Comparison of ENCODE assay signal across 9 mouse cellular contexts in the genomic region with DNA sequence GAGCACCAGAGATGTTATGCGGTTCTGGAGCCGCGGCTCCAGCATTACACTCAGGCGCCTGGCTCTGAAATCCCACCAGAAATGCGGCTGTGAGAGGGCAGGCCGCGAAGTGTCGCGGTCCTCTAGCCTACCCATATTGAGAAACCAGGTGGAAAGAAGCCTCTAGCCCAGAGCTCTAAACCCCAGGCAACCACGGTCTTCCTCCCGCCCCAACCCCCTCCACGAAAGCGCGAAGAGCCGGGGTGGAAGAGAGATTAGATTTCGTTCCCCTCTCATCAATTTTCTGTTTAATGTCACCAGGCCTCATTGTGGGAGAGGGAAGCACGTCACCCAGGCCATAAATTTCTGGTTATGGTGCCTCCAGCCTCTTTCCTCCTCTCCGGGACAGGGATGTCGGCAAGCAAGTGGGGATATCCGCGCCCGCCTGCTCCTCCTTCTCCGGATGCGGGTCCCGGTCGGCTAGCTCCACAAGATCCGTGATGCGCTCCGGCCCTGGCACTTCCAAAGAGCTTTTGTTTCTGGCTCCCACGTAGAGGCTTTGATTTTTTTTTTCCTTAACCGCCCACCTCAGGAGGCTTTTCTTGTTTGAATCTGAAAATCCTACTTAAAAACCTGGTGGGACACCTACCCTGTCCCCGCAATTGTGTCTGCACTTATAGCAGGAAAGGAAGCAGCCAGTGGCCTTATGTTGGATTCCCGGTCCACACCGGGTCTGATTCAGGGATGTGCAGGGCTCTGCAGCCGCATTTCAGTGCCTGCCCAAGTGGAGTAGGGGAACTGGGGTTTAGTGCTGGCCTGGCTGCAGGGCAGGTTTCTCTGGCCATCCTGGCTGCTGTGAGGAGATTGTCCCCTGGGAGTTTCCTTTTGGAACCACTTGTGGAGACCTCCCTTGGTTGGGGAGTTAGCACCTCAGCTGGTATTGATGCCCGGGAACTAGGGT. TPM values are rescaled to one million over a fixed set of nuclear protein-coding genes. Genes with fewer than 3 reads are reported as not detected.
DNase-seq lines count a peak whose midpoint lies in the region; ATAC-seq and TF ChIP-seq lines count a peak whose summit lies in the region.
"Had no signal": no experiment of that assay in that cellular context is flagged by ENCODE, and none has a peak within 500 bp of the region (broad histone marks: within the 10 kb centered on the region; RNA-seq: fewer than 3 reads in every experiment).

No protein-coding gene starts in this region.

- DNase-seq in lung, embryonic 14.5 days = peak; percentile 66
- DNase-seq in lung, postnatal 36 days = no peak
- peak; percentile 71 for DNase-seq in embryo, embryonic 10.5 days (ENCODE audit: low spot score)
- DNase-seq in hindbrain, embryonic 10.5 days (ENCODE audit: low spot score) = peak; percentile 62
- DNase-seq in limb, embryonic 14.5 days (ENCODE audit: low spot score) = no peak
- DNase-seq in layer of hippocampus, postnatal 10 days (ENCODE audit: low spot score in 2 of 2) = no peak
- DNase-seq in thymus, postnatal 10 days (ENCODE audit: low spot score in 2 of 2) = no peak

- H3K27ac ChIP-seq in lung, embryonic 14.5 days (ENCODE audit: low read depth) = peak overlapping the region; percentile 96
- H3K27ac ChIP-seq in hindbrain, embryonic 10.5 days = peak overlapping the region; percentile 100
- H3K27ac ChIP-seq in limb, embryonic 14.5 days (replicated peaks; ENCODE audit: low read depth, low read length) = 0 out of 2 replicates have a peak overlapping the region, but pooled peaks have one; percentile 49
- H3K27ac ChIP-seq in neural tube, embryonic 14.5 days (ENCODE audit: low read depth, low read length) = peak overlapping the region; percentile 78
- H3K27ac ChIP-seq: macrophage had no signal

- H3K4me2 ChIP-seq in lung, embryonic 14.5 days = peak overlapping the region; percentile 62
- peak overlapping the region; percentile 50 for H3K4me2 ChIP-seq in limb, embryonic 14.5 days (replicated peaks; ENCODE audit: low read depth, low read length, severe bottlenecking)
- peak overlapping the region; percentile 46 for H3K4me2 ChIP-seq in neural tube, embryonic 14.5 days (ENCODE audit: low read depth, low read length)

- peaks cover 55% of the 10 kb centered on the region for H3K4me1 ChIP-seq in lung, embryonic 14.5 days (ENCODE audit: insufficient read depth)
- peaks cover 98% of the 10 kb centered on the region for H3K4me1 ChIP-seq in hindbrain, embryonic 10.5 days (replicated peaks)
- peaks cover 79% of the 10 kb centered on the region for H3K4me1 ChIP-seq in limb, embryonic 14.5 days (ENCODE audit: control insufficient read depth, insufficient read depth, low read length)
- peaks cover 67% of the 10 kb centered on the region for H3K4me1 ChIP-seq in neural tube, embryonic 14.5 days (ENCODE audit: control insufficient read depth, insufficient read depth, low read length)

- H3K9ac ChIP-seq in lung, embryonic 14.5 days = peak overlapping the region; percentile 50
- peak overlapping the region; percentile 40 for H3K9ac ChIP-seq in limb, embryonic 14.5 days (ENCODE audit: low read depth, low read length, severe bottlenecking)
- peak overlapping the region; percentile 55 for H3K9ac ChIP-seq in neural tube, embryonic 14.5 days (replicated peaks; ENCODE audit: low read depth, low read length)

- TF ChIP-seq POLR2A in limb, embryonic 14.5 days (IDR thresholded peaks at IDR 0.05; ENCODE audit: borderline replicate concordance, extremely low read depth, insufficient read depth, insufficient read length) = no peak

- no peak for TF ChIP-seq CTCF in lung, embryonic 14.5 days (IDR thresholded peaks at IDR 0.05; ENCODE audit: low read depth)

- 14% methylated on average over 36 of the region's 36 CpGs for WGBS in lung, embryonic 14.5 days
- WGBS in hindbrain, embryonic 10.5 days = 4% methylated on average over 36 of the region's 36 CpGs
- 9% methylated on average over 35 of the region's 36 CpGs for WGBS in limb, embryonic 14.5 days
- 3% methylated on average over 36 of the region's 36 CpGs for WGBS in neural tube, embryonic 14.5 days

- H3K27me3 ChIP-seq in lung, embryonic 14.5 days (ENCODE audit: insufficient read depth, low read length) = no peaks in the 10 kb centered on the region
- no peaks in the 10 kb centered on the region for H3K27me3 ChIP-seq in hindbrain, embryonic 10.5 days (ENCODE audit: insufficient read depth, poor library complexity, severe bottlenecking)
- H3K27me3 ChIP-seq in limb, embryonic 14.5 days (ENCODE audit: control insufficient read depth, insufficient read depth, low read length) = no peaks in the 10 kb centered on the region
- no peaks in the 10 kb centered on the region for H3K27me3 ChIP-seq in neural tube, embryonic 14.5 days (ENCODE audit: control insufficient read depth, insufficient read depth, low read length)

- peaks cover 17% of the 10 kb centered on the region for H3K36me3 ChIP-seq in lung, embryonic 14.5 days (ENCODE audit: insufficient read depth)
- peaks cover 7% of the 10 kb centered on the region; the same call in 1 of the 2 replicates for H3K36me3 ChIP-seq in hindbrain, embryonic 10.5 days
- peaks cover 6% of the 10 kb centered on the region; the same call in 1 of the 2 replicates for H3K36me3 ChIP-seq in limb, embryonic 14.5 days (ENCODE audit: control insufficient read depth, insufficient read depth, low read length)
- H3K36me3 ChIP-seq in neural tube, embryonic 14.5 days (ENCODE audit: control insufficient read depth, insufficient read depth, low read length) = no peaks in the 10 kb centered on the region

- ATAC-seq in lung, embryonic 14.5 days (ENCODE audit: insufficient read depth) = no peak
- no peak for ATAC-seq in limb, embryonic 14.5 days (ENCODE audit: low FRiP score, low read depth)
- ATAC-seq in neural tube, embryonic 14.5 days (ENCODE audit: low read depth) = peak; percentile 5; the same call in 1 of the 2 replicates

- no peaks in the 10 kb centered on the region for H3K9me3 ChIP-seq in lung, embryonic 14.5 days (ENCODE audit: low read depth, low read length)
- H3K9me3 ChIP-seq in hindbrain, embryonic 10.5 days = no peaks in the 10 kb centered on the region
- H3K9me3 ChIP-seq in limb, embryonic 14.5 days (ENCODE audit: control insufficient read depth, low read length) = no peaks in the 10 kb centered on the region
- no peaks in the 10 kb centered on the region for H3K9me3 ChIP-seq in neural tube, embryonic 14.5 days (ENCODE audit: control insufficient read depth, low read length)

- peak overlapping the region; percentile 24 for H3K4me3 ChIP-seq in lung, embryonic 14.5 days (ENCODE audit: low read depth, low read length)
- peak overlapping the region; percentile 73 for H3K4me3 ChIP-seq in hindbrain, embryonic 10.5 days
- peak overlapping the region; percentile 13 for H3K4me3 ChIP-seq in limb, embryonic 14.5 days (replicated peaks; ENCODE audit: low read length)
- peak overlapping the region; percentile 15 for H3K4me3 ChIP-seq in neural tube, embryonic 14.5 days (ENCODE audit: low read depth, low read length)

RNA-seq across cellular contexts. Expression of a gene that starts 7.2 kb away (rescaled TPM):
- polyA plus RNA-seq in lung, embryonic 14.5 days (2014; fragmentation: Nextera tagmentation; extraction: Ambion mirVana) = 14.3 and 15.6 TPM in 2 replicates
- 17.0 and 18.8 TPM in 2 replicates for polyA plus RNA-seq in hindbrain, embryonic 10.5 days (2016; fragmentation: Nextera tagmentation; extraction: Ambion mirVana)
- 22.9 and 28.3 TPM in 2 replicates for polyA plus RNA-seq in limb, embryonic 14.5 days (2012; rRNA removed)
- 14.0 and 14.9 TPM in 2 replicates for polyA plus RNA-seq in limb, embryonic 14.5 days (2014; fragmentation: Nextera tagmentation; extraction: Ambion mirVana)
- 17.0 and 20.8 TPM in 2 replicates for polyA plus RNA-seq in neural tube, embryonic 14.5 days (2014; fragmentation: Nextera tagmentation; extraction: Ambion mirVana)
- 10 to 100 TPM; 21.9 to 26.0 TPM for total RNA-seq in layer of hippocampus, postnatal 10 days (2021)

Comparison
In these comparisons a context has a peak if more than half of its experiments do, and no peak if none do; other contexts are left out.
1. DNase-seq: peak in lung, embryonic 14.5 days (single experiment), embryo, embryonic 10.5 days (single experiment) and hindbrain, embryonic 10.5 days (single experiment); none in lung, postnatal 36 days (single experiment), limb, embryonic 14.5 days (single experiment), layer of hippocampus, postnatal 10 days (0 of 2) and thymus, postnatal 10 days (0 of 2).
2. H3K27ac ChIP-seq: peak in every context shown above with its lines; median percentile 100 in hindbrain, embryonic 10.5 days; 96 in lung, embryonic 14.5 days; 78 in neural tube, embryonic 14.5 days; 49 in limb, embryonic 14.5 days.
3. H3K4me3 ChIP-seq: peak in every context shown above with its lines; median percentile 73 in hindbrain, embryonic 10.5 days; 24 in lung, embryonic 14.5 days; 15 in neural tube, embryonic 14.5 days; 13 in limb, embryonic 14.5 days.
4. Peak in every context shown above with its lines, with median percentiles within 50 percentile points of each other: H3K4me2 ChIP-seq and H3K9ac ChIP-seq.